Mouse (Mus musculus): ENCODE results near the gene Gm45521. TPM values are rescaled to one million over a fixed set of nuclear protein-coding genes. Genes with fewer than 3 reads are reported as not detected.
"Not testable (repeated sequence)": the region's sequence is repeated elsewhere in the genome, so short reads cannot be mapped to it uniquely, and the experiment has no call there.

The Gm45521 gene
- total RNA-seq, 2 experiments from 2014 or later: not detected

DNA sequence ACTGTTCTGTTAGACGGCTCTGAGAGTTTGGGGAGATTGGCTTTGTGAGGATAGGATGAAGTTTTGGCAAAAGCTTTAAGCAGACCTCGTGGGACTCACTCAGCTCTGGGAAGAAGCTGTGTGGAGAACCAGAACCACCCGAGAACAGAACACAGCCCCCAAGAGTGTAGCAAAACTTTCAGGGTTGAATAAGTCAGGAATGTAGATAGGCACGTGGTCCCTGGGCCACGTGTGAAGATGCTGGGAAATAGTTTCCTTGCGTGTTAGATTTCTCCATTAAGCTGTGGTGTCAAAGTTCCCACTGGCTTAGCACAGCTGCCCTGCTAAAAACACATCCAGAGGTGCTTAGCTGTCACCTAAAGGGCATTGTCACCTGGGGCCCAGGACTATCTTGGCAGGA is 35.1 kb downstream of the Gm45521 start:
- intact Hi-C loops (cut with DNase I): no loop called here
- no peak for DNase-seq (ENCODE audit: low spot score in 2 of 2)

DNA sequence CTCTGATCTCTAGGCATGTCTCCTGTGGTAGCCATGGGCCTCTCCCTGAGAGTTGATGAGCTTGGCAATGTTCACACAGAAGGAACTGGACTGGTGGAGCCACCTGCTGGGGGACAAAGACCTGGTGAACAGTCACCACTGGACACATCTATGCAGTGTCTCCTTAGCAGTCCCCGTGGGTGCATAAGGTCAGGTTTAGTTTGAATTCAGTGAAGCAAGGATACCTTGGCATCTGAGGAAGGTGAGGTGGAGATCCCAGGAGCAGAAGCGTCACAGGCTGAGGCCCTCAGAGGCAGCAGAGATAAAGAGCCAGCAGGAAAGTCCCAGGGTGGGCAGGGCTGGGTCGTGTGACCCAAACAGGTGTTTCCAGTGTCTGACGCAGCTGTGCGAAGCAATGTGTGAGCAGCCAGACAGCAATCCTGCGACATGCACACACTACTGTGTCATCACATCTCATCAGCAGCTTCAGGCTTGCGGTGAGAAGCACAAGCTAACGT is 37.2 kb downstream of the Gm45521 start, which contains the start of gene Dnase1l3:
Gene Dnase1l3, minus strand, starts transcription at position 303 of the 497 bp plus-strand sequence.
- intact Hi-C loops (cut with DNase I): no loop called here
- peak in 1 of 2 experiments; percentile 42 for DNase-seq (ENCODE audit: low spot score in 2 of 2)

DNA sequence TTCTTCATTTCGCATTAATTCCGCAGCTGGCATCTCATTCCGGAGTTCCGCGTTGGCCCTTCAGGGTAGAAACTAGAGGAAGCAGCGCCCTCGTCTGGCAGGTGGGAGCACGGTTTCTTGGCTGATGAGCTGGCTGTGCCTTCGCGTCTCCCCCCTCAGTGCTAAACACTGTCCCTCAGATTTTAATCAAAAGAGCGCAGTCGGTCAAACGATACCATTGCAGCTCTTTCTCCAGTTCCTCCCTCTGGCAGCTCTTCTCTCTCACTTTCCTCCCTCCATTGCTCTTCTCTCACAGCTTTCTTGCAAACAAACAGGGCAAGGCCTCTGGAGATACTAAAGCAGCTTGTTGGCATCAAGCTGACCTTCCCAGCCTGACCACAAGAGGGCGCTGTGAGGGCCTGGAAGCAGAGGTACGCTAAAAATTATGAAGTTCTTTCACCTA is 40.2 kb downstream of the Gm45521 start:
- DNase-seq (ENCODE audit: low spot score in 2 of 2): peak; percentile 93 to 94
- intact Hi-C loops (cut with DNase I): loop anchor here (2.0 kb wide), 2 partner anchors 32 to 180 kb away; partner anchors contain the start of gene Flnb

DNA sequence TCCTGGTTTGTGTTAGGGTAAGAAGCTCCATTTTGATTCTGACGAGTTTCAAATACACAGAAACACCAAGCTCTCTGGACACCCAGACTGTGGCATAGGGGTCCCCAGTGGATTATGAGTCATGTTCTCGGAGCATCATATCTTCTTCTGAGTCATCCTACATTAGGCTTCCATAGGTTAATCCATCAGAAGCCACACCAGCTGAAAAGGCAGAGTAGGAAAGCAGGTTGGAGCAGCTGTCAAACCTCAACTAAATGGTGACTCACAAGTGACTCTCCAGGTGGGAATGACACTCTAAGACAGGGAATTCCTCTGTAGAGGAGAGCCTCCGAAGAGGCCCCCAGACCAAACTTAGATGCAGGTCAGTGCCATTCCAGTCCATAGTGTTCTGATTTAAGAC is 41.9 kb downstream of the Gm45521 start:
- no peak for DNase-seq (ENCODE audit: low spot score in 2 of 2)
- intact Hi-C loops (cut with DNase I): no loop called here

DNA sequence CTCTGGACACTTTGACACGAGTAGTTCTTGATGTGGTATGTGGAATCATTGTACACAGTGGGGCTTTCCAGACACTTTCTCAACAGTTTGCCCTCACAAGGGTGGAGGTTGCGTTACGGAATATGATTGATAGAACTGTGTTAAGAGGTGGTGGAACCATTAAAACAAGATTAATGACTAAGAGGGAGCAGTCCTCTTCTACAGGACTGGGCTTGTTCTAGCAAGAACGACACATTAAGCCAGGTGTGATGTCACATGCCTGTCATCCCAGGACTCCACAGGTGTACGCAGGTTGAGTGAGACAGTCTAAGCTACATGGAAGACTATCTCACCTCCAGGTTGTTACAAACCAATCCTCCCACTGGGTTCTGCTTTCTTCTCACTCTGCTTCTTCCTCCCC is 42.3 kb downstream of the Gm45521 start:
- DNase-seq (ENCODE audit: low spot score in 2 of 2): no peak
- intact Hi-C loops (cut with DNase I): no loop called here

DNA sequence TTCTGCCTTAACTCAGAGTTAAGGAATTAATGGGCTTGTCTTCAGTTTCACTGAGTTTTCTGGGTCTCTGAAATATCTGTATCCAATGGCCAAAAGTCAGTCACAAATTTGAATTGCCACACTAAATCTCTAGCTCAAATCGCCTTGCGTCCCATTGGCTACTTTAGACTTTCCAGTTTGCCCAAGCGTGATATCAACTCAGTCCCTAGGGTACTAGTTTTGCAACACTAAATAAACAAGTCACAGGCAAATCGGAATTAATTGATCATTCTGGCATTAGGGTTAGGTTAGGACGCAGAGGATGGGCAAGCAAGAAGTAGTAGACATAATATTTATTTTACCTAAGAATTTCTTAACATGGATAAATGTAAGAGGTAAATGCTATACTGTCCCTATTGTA is 43.2 kb downstream of the Gm45521 start:
- DNase-seq (ENCODE audit: low spot score in 2 of 2): no peak
- intact Hi-C loops (cut with DNase I): loop anchor here (2.0 kb wide), 1 partner anchor 33 kb away; no protein-coding TSS in a partner anchor

DNA sequence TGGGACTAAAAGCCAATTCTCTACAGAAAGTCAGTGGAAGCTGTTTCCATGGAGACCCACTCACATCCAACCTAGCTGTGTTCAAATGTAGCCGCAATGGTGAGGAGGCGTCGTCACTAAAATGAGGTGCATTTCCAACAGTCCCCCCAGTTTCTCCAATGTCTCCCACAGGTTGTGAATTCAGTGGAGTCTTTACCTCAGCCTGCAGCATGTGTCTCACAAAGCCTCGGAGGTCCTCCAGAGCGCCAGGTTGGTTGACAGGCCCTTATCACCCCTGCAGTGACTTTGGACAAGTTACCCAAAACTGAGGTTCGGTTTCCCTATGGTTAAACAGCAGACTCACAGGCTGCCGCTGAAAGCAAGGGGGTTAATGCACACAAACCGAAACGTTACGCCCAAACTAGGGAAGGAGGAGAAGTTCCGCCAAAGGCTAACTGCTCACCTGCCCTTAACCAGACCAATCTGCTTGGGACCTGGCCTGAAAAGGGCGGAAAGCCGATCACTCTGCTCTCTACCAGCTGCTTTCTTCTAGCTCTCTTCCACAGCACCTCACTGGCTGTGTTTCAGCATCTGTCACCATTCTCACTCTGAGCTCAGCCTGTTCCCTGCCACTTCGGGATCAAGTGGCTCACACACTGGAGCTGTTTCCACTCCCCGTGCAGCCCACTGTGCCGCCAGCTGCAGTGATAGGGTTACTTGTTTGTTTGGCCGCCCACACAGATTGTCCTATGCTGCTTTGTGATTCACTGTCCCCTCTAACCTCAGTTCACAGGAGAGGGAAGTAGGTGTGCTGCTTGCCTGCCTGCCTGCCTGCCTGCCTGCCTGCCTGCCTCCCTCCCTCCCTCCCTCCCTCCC is 44.0 kb downstream of the Gm45521 start:
- peak; percentile 54 to 60 for DNase-seq (ENCODE audit: low spot score in 2 of 2)
- intact Hi-C loops (cut with DNase I): loop anchor here (2.0 kb wide), 1 partner anchor 32 kb away; no protein-coding TSS in a partner anchor

DNA sequence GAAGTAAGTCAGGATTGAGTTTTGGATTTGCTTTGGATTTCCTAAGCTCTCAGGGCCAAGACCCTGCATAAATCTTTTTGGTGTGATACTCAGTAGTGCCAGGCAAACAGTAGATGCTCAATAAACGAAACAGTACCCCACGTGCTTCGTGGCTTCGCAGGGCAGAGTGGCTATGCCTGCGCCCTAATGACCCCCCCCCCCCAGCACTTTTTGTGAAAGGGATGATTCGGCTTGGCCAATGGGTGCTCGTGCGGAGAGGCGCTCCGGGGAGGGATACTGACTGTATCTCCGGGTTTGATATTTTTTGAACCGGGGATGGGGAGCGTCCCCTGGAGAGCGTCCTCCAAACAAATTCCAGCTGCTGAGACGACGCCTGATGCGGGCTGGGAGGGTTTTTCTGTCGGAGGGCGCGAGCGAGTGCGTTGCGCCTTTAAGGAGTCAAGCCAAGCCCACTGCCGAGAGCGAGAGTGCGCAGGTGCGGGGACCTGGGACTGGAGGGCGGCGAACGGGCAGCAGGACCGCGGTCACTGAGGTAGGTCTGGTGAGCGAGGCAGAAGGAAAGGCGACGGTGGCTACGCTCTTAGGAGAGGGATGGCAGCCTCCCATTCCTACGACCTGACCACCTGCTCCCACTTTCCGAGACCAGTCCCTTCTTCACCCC is 45.5 kb downstream of the Gm45521 start, which contains the start of gene Abhd6:
Gene Abhd6, plus strand, starts transcription at position 471 of the 661 bp plus-strand sequence.
- intact Hi-C loops (cut with DNase I): no loop called here

DNA sequence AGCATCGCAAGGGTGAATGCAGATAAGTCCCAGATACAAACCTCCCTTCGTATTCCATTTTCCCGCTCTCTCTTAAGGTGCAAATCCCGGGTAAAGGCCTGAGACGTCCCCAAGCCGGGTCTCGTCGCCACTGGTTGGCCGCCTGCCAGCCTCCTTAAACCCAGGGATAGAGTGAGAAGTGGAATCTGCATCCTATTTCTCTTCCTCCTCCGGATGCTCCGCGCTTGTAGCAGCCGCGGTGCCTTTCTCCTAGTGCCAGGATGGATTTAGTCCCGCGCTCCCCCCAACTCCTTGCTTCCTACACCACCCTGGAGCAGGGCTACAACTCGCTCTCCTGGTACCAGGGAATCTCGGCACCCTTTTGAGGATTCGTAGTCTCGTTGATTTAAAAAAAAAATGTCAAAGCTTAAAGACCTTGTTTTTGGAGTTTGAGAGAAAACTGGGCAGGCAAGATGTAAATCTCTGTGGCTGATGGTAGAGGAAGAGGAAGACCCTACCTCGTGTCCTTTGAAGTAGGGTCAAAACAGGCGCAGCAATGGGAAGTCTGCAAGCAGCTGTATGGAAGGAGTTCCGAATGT is 46.1 kb downstream of the Gm45521 start:
- intact Hi-C loops (cut with DNase I): no loop called here
- DNase-seq (ENCODE audit: low spot score in 2 of 2): peak; percentile 67 to 73

More for the DNA sequence above, 45.5 kb downstream of the Gm45521 start, which contains the start of gene Abhd6:
- peak; percentile 86 to 87 for DNase-seq (ENCODE audit: low spot score in 2 of 2)

DNA sequence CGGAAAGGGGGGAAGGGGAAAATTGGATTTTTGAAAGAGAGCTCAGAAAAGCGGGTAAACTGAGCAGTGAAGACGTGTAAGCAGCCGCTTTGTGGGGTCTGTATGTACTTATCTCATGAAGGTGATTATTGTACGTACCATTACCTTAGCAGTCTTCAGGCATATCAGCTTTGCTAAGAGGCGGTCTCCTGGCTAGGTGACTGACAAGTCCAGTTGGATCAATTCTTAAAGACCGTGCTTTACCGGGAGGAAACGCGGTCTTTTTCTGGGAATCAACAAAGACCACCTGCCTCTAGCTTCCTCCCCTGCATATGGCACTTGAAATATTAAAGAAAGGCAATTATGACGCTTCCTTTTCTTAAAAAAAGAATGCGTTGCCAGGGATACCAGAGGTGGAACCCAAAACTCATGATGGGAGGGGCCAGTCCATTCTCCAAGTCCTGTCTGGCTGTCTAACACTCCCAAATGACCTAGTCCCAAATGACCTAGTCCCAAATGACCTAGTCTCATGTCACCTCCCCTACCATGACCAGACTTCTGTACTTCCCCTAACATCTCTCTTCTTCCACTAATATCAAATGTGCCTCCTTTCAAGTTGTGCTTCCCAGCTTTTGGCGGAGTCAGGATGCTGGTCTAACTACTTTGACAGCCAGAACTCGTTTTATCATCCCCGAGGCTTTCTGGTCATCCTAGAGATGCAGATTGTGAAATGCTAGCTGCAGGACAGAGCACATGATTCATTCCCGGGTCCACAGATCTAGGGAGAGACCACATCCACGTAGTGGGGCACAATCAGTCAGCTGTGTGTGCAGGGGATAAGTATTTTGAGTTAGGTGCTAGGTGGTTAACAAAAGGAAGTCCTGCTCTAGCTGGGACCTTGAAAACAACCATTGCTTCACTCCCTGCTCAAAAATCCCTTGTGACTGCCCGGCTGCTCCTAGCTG is 46.9 kb downstream of the Gm45521 start:
- no peak for DNase-seq (ENCODE audit: low spot score in 2 of 2)
- intact Hi-C loops (cut with DNase I): loop anchor here (2.0 kb wide), 1 partner anchor 37 kb away; no protein-coding TSS in a partner anchor

DNA sequence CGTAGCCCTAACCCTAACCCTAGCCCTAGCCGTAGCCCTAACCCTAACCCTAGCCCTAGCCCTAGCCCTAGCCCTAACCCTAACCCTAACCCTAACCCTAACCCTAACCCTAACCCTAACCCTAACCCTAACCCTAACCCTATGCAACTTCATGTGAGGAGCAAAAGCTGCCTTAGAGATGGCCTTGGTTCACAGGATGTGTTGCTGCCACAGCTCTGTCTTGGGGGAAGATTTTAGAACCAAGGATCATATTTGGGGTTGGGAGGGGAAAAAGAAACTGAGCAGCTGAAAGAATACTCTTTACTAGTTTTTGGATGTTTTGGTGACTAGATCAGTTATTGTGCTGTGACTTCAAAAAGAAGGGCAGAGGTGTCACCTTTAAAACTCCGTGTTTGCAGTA is 49.0 kb downstream of the Gm45521 start:
- DNase-seq (ENCODE audit: low spot score in 2 of 2); intact Hi-C loops (cut with DNase I): not testable (repeated sequence)

DNA sequence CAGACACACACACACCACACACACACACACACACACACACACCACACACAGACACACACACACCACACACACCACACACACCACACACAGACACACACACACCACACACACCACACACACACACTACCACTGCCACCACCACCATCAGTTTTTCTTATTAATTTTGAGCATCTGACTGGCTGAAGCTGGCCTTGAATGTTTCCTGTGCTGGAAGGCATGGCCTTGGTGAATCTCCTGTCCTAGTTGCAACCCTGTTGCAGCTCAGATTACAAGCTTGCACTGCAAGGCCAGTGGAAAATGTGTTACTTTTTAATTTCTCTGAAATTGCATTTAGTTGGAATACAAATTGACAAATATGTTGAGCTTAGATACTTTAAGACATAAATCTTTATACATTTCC is 50.0 kb downstream of the Gm45521 start:
- intact Hi-C loops (cut with DNase I): no loop called here
- DNase-seq (ENCODE audit: low spot score in 2 of 2): no peak

DNA sequence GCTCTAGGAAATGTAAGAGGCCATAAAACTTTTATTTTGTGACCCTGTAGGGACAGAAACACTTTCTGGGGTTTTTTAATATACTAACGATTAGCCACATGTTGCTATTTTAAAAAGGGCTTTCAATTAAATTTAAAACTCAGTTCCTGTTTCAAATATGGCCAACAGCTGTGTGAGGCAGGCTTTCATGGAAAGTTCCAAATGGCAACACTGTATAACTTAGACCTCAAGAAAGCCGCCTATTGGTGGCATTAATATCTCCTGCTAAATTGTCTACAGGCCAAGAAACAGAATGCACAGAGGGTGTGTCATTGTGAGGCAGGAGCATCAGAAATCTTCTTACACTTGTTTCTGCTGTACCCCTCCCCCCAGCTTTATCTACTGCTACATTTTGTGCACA is 50.4 kb downstream of the Gm45521 start:
- intact Hi-C loops (cut with DNase I): no loop called here
- DNase-seq (ENCODE audit: low spot score in 2 of 2): no peak

DNA sequence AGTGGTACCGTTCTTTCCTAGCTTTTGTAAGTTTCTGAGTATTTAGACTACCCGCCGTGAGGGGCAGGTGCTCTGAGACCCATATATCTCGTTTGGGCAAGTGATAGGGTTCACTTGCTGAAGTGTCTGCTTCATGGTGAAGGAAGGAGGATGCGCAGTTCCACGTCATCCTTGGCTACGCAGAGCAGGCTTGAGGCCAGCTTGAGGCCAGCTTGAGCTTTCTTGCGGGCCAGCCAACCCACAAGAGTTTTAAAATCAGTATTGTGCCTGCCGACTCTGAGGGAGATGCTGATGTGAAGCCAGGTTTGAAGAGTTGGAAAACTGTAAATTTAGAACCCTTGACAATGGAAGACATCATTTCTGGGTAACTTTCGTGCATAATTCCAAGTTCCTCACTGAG is 50.8 kb downstream of the Gm45521 start:
- peak in 1 of 2 experiments; percentile 31 for DNase-seq (ENCODE audit: low spot score in 2 of 2)
- intact Hi-C loops (cut with DNase I): no loop called here

Other genes with a start within 250 kb of the Gm45521 start
- gene Gm26661, start 165.7 kb upstream of the Gm45521 start, total RNA-seq (2021): not detected
- gene Flnb, start 139.3 kb upstream of the Gm45521 start, total RNA-seq (2021): 10 to 100 TPM; 31.2 to 33.8 TPM
- not detected for gene Dnase1l3, start 37.3 kb downstream of the Gm45521 start, total RNA-seq (2021)
- gene Abhd6, start 45.6 kb downstream of the Gm45521 start, total RNA-seq (2021): 10 to 100 TPM; 64.7 to 70.0 TPM
- 10 to 100 TPM; 28.0 to 28.9 TPM for gene Rpp14, start 123.1 kb downstream of the Gm45521 start, total RNA-seq (2021)
- 10 to 100 TPM; 29.5 to 29.6 TPM for gene Pxk, start 140.9 kb downstream of the Gm45521 start, total RNA-seq (2021)
- gene Pdhb, start 215.7 kb downstream of the Gm45521 start, total RNA-seq (2021): 100 to 1,000 TPM; 201 to 206 TPM

Measured in left cerebral cortex, postnatal 14 days (tissue).